In genomic region chr6:5723986-5724385, GRCm38 (mm10) we compare ENCODE assay signal across 35 mouse cellular contexts. TPM values are rescaled to one million over a fixed set of nuclear protein-coding genes. Genes with fewer than 3 reads are reported as not detected.
"Had no signal": no experiment of that assay in that cellular context is flagged by ENCODE, and none has a peak within 500 bp of the region (broad histone marks: within the 10 kb centered on the region; RNA-seq: fewer than 3 reads in every experiment).

No protein-coding gene starts in this region.

- H3K4me3 ChIP-seq: heart, embryonic 12.5 days; heart, embryonic 13.5 days; heart, embryonic 15.5 days; hindbrain, embryonic 10.5 days; hindbrain, embryonic 12.5 days; hindbrain, embryonic 13.5 days; hindbrain, embryonic 15.5 days; intestine, embryonic 15.5 days; kidney, embryonic 15.5 days; layer of hippocampus, adult 2 months; left cerebral cortex, adult 2 months had no signal

- H3K27ac ChIP-seq: heart, embryonic 13.5 days; heart, embryonic 15.5 days; hindbrain, embryonic 10.5 days; hindbrain, embryonic 12.5 days; hindbrain, embryonic 13.5 days; hindbrain, embryonic 14.5 days; hindbrain, embryonic 15.5 days; hindbrain, postnatal 0 days; intestine, embryonic 15.5 days; kidney, embryonic 15.5 days; kidney, postnatal 0 days; layer of hippocampus, adult 2 months; left cerebral cortex, adult 2 months had no signal

- H3K4me2 ChIP-seq: heart, embryonic 11.5 days; heart, embryonic 12.5 days; heart, embryonic 13.5 days; heart, embryonic 15.5 days; hindbrain, embryonic 12.5 days; hindbrain, embryonic 13.5 days; hindbrain, embryonic 14.5 days; hindbrain, embryonic 15.5 days; intestine, embryonic 15.5 days; kidney, embryonic 15.5 days had no signal

- DNase-seq: heart, postnatal 10 days; heart, postnatal 14 days; heart, postnatal 36 days; heart, postnatal 4 days; kidney, adult 11 months; kidney, adult 18-20 months; kidney, adult 2 months; kidney, adult 8-10 months; kidney, adult 9 months; kidney, postnatal 10 days; kidney, postnatal 14 days; kidney, postnatal 25 days; kidney, postnatal 36 days; kidney, postnatal 4 days; layer of hippocampus, adult 9-11 months; layer of hippocampus, postnatal 36 days had no signal

- H3K36me3 ChIP-seq: heart, embryonic 12.5 days; heart, embryonic 13.5 days; heart, embryonic 15.5 days; hindbrain, embryonic 10.5 days; hindbrain, embryonic 12.5 days; hindbrain, embryonic 13.5 days; hindbrain, embryonic 15.5 days; intestine, embryonic 15.5 days; kidney, embryonic 15.5 days had no signal

- ATAC-seq: hindbrain, embryonic 16.5 days; hindbrain, postnatal 0 days; inflammation-experienced regulatory T-cells, adult 6 months; intestine, embryonic 15.5 days; intestine, embryonic 16.5 days; intestine, postnatal 0 days had no signal

- H3K9me3 ChIP-seq: heart, embryonic 12.5 days; heart, embryonic 13.5 days; heart, embryonic 15.5 days; hindbrain, embryonic 10.5 days; hindbrain, embryonic 12.5 days; hindbrain, embryonic 13.5 days; hindbrain, embryonic 15.5 days; intestine, embryonic 15.5 days; kidney, embryonic 15.5 days had no signal

- H3K9ac ChIP-seq: heart, embryonic 12.5 days; heart, embryonic 13.5 days; heart, embryonic 15.5 days; hindbrain, embryonic 12.5 days; hindbrain, embryonic 13.5 days; hindbrain, embryonic 14.5 days; hindbrain, embryonic 15.5 days; intestine, embryonic 15.5 days; kidney, embryonic 15.5 days had no signal

- H3K27me3 ChIP-seq: heart, embryonic 12.5 days; heart, embryonic 15.5 days; hindbrain, embryonic 15.5 days had no signal

RNA-seq across cellular contexts. Expression of gene Dync1i1, which starts 1.5 kb away (rescaled TPM):
- polyA plus RNA-seq: inflammation-experienced regulatory T-cells, adult 6 months had no signal
